Mouse (Mus musculus) kidney, embryonic 16.5 days (tissue): Measurements from ENCODE around the gene Galnt10. TPM values are rescaled to one million over a fixed set of nuclear protein-coding genes. Genes with fewer than 3 reads are reported as not detected.

ENCODE experiments used
- ATAC-seq: fragments of 200-750 bp; cut with Nextera tagmentation; 2 replicates; pipeline ENCODE4 v1.8.0; 2017; ENCODE audit warnings: moderate TSS enrichment; ENCODE audit not compliant: low FRiP score, low TSS enrichment
- H3K27ac ChIP-seq: fragments of 300-500 bp; sonication (generic); 2 replicates; pipeline ENCODE4 v1.5.1; 2014; ENCODE audit warnings: low read length
- H3K27me3 ChIP-seq: fragments of 300-500 bp; sonication (generic); 2 replicates; pipeline ENCODE4 v1.6.1; 2014; ENCODE audit warnings: low read length, control low read depth, mixed read lengths; ENCODE audit not compliant: insufficient read depth
- H3K36me3 ChIP-seq: fragments of 300-500 bp; sonication (generic); 2 replicates; pipeline ENCODE4 v1.6.1; 2014; ENCODE audit warnings: low read length, control low read depth, mixed read lengths; ENCODE audit not compliant: insufficient read depth
- H3K4me1 ChIP-seq: fragments of 300-500 bp; sonication (generic); 2 replicates; pipeline ENCODE4 v1.6.1; 2014; ENCODE audit warnings: low read length, control low read depth, mixed read lengths; ENCODE audit not compliant: insufficient read depth
- H3K4me2 ChIP-seq: fragments of 300-500 bp; sonication (generic); replicated peaks from 2 replicates; pipeline ENCODE4 v1.6.1; 2014; ENCODE audit warnings: low read depth, low read length
- H3K4me3 ChIP-seq: fragments of 300-500 bp; sonication (generic); 2 replicates; pipeline ENCODE4 v1.5.1; 2014; ENCODE audit warnings: mild to moderate bottlenecking, low read length
- H3K9ac ChIP-seq: fragments of 300-500 bp; sonication (generic); replicated peaks from 2 replicates; pipeline ENCODE4 v1.6.1; 2014; ENCODE audit warnings: low read length
- H3K9me3 ChIP-seq: fragments of 300-500 bp; sonication (generic); 2 replicates; pipeline ENCODE4 v1.6.1; 2016; ENCODE audit warnings: low read length, control low read depth
- WGBS: fragments of 180-500 bp; shearing (Covaris S2); extraction: QIAGEN DNeasy Blood & Tissue Kit; methylation state at CpG from one replicate; pipeline ENCODE4 v1.1.7; 2014; 5-methylcytosine and 5-hydroxymethylcytosine counted together
- polyA plus RNA-seq: library from polyadenylated mRNA; unstranded; fragments of >200 nt; fragmentation: Nextera tagmentation; extraction: Ambion mirVana; gene quantifications from 2 replicates; pipeline ENCODE4 v1.2.1, GENCODE M21; 2015

The Galnt10 gene
- polyA plus RNA-seq, 1 experiment from 2014 or later = 23.6 TPM

- H3K4me3 ChIP-seq = no peak overlapping the region
- H3K4me2 ChIP-seq = no peak overlapping the region
- H3K36me3 ChIP-seq = no peaks in the 10 kb centered on the region
- peaks cover 44% of the 10 kb centered on the region for H3K4me1 ChIP-seq
- WGBS = 92% methylated on average over 11 of the region's 11 CpGs
- no peaks in the 10 kb centered on the region for H3K27me3 ChIP-seq
- no peaks in the 10 kb centered on the region for H3K9me3 ChIP-seq
- H3K9ac ChIP-seq = no peak overlapping the region
- ATAC-seq = no peak
- no peak overlapping the region for H3K27ac ChIP-seq
Observed at GRCm38 (mm10) chr11:57648196-57648800, 3.1 kb downstream of the Galnt10 start.

- 53% methylated on average over 4 of the region's 4 CpGs for WGBS
- Histone ChIP-seq H3K27ac (no peak overlapping the region), H3K4me1 (peaks cover 39% of the 10 kb centered on the region), H3K4me2 (no peak overlapping the region), H3K9ac (no peak overlapping the region), H3K27me3 (no peaks in the 10 kb centered on the region), H3K9me3 (no peaks in the 10 kb centered on the region), H3K36me3 (no peaks in the 10 kb centered on the region), H3K4me3 (no peak overlapping the region)
- no peak for ATAC-seq
Observed at GRCm38 (mm10) chr11:57649269-57649668, 4.0 kb downstream of the Galnt10 start.

GRCm38 (mm10) chr11:57649671-57650070 lies 4.4 kb downstream of the Galnt10 start:
- H3K9ac ChIP-seq = no peak overlapping the region
- H3K4me1 ChIP-seq = peaks cover 43% of the 10 kb centered on the region
- no peak overlapping the region for H3K4me3 ChIP-seq
- WGBS = 77% methylated on average over 10 of the region's 10 CpGs
- H3K27me3 ChIP-seq = no peaks in the 10 kb centered on the region
- H3K9me3 ChIP-seq = no peaks in the 10 kb centered on the region
- no peaks in the 10 kb centered on the region for H3K36me3 ChIP-seq
- no peak for ATAC-seq
- no peak overlapping the region for H3K27ac ChIP-seq
- no peak overlapping the region for H3K4me2 ChIP-seq

DNA sequence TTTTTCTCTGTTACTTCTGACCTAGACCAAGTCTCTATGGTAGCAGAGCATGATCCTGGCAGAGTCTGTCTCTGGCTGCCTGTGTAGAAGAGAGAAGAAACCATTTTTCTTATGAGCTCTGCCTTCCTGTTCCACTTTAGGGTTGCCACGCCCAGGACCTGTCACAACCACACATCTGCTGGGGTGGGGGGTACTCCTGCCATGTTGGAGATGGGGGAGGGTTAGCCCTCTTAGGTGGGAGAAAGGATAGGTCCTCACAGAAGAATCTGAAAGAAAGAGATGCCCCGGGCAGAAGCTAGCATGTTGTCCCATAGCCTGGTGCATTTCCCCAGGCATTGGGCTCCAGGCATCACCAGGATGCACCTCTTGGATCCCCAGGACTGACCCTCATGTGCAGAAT lies 5.6 kb downstream of the Galnt10 start:
- H3K27ac ChIP-seq = no peak overlapping the region
- H3K4me1 ChIP-seq = peaks cover 53% of the 10 kb centered on the region
- no peak overlapping the region for H3K9ac ChIP-seq
- no peak overlapping the region for H3K4me2 ChIP-seq
- no peaks in the 10 kb centered on the region for H3K36me3 ChIP-seq
- no peak overlapping the region for H3K4me3 ChIP-seq
- no peak for ATAC-seq
- WGBS = 86% methylated on average over 2 of the region's 2 CpGs
- no peaks in the 10 kb centered on the region for H3K9me3 ChIP-seq
- H3K27me3 ChIP-seq = no peaks in the 10 kb centered on the region

GRCm38 (mm10) chr11:57651281-57651810 lies 6.1 kb downstream of the Galnt10 start:
- H3K4me3 ChIP-seq = no peak overlapping the region
- no peaks in the 10 kb centered on the region for H3K9me3 ChIP-seq
- H3K4me2 ChIP-seq = no peak overlapping the region
- H3K9ac ChIP-seq = no peak overlapping the region
- ATAC-seq = no peak
- no peak overlapping the region for H3K27ac ChIP-seq
- no peaks in the 10 kb centered on the region for H3K27me3 ChIP-seq
- 39% methylated on average over 15 of the region's 15 CpGs for WGBS
- no peaks in the 10 kb centered on the region for H3K36me3 ChIP-seq
- H3K4me1 ChIP-seq = peaks cover 54% of the 10 kb centered on the region

- H3K27ac ChIP-seq = no peak overlapping the region
- H3K27me3 ChIP-seq = no peaks in the 10 kb centered on the region
- no peaks in the 10 kb centered on the region for H3K9me3 ChIP-seq
- H3K36me3 ChIP-seq = no peaks in the 10 kb centered on the region
- ATAC-seq = no peak
- H3K4me2 ChIP-seq = no peak overlapping the region
- 66% methylated on average over 23 of the region's 23 CpGs for WGBS
- peaks cover 49% of the 10 kb centered on the region for H3K4me1 ChIP-seq
- no peak overlapping the region for H3K9ac ChIP-seq
- H3K4me3 ChIP-seq = no peak overlapping the region
Observed at GRCm38 (mm10) chr11:57652206-57652922, 7.1 kb downstream of the Galnt10 start.

DNA sequence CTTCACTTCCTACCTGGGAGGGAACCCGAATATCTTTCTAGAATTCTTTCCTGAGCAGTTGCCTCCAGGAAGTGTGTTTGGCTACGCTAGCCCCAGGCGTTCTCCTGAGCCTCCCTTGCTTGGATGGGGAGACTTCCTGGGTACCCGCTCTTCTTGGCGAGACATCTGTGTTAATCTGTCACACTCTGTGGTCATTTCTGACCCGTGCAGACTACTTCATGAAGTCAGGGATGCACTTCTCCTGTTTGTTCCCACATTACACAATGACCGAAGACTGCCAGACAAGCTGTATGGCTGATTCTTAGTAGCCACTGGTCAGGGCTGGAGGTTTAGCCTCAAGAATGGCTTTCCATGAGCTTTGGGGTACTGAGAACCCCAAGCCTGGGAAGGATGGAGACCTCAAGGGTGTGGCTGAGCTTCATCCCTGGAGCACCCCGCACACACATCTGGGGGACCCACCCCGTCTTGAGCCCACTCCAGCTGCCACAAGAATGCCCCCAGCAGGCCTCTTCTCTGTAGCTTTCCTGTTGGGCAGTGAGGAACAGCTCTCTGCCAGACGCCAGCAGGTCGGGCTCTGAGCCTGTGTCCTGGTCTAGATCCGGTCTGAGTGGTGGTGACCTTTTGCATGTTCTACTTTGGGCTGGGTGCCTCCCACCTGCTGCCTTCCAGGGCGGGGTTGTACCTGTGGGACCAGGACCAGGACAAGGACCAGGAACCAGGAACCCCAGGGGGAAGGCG lies 7.8 kb downstream of the Galnt10 start:
- H3K9me3 ChIP-seq = no peaks in the 10 kb centered on the region
- no peak for ATAC-seq

GRCm38 (mm10) chr11:57653796-57654195 lies 8.6 kb downstream of the Galnt10 start:
- H3K4me1 ChIP-seq = peaks cover 44% of the 10 kb centered on the region

More for the DNA sequence above, 7.8 kb downstream of the Galnt10 start:
- H3K4me1 ChIP-seq = peaks cover 47% of the 10 kb centered on the region
- no peaks in the 10 kb centered on the region for H3K27me3 ChIP-seq
- no peak overlapping the region for H3K27ac ChIP-seq
- H3K36me3 ChIP-seq = no peaks in the 10 kb centered on the region
- 84% methylated on average over 14 of the region's 14 CpGs for WGBS
- H3K4me2 ChIP-seq = no peak overlapping the region
- no peak overlapping the region for H3K9ac ChIP-seq
- H3K4me3 ChIP-seq = no peak overlapping the region

GRCm38 (mm10) chr11:57654386-57654785 lies 9.1 kb downstream of the Galnt10 start:
- Histone ChIP-seq H3K4me3 (no peak overlapping the region), H3K27me3 (no peaks in the 10 kb centered on the region), H3K4me1 (peaks cover 42% of the 10 kb centered on the region), H3K36me3 (no peaks in the 10 kb centered on the region), H3K4me2 (no peak overlapping the region), H3K27ac (no peak overlapping the region), H3K9me3 (no peaks in the 10 kb centered on the region), H3K9ac (no peak overlapping the region)
- ATAC-seq = no peak
- WGBS = 49% methylated on average over 4 of the region's 4 CpGs

More at GRCm38 (mm10) chr11:57653796-57654195, 8.6 kb downstream of the Galnt10 start:
- H3K4me2 ChIP-seq = no peak overlapping the region
- H3K36me3 ChIP-seq = no peaks in the 10 kb centered on the region
- H3K27ac ChIP-seq = no peak overlapping the region
- no peaks in the 10 kb centered on the region for H3K9me3 ChIP-seq
- ATAC-seq = no peak
- no peak overlapping the region for H3K9ac ChIP-seq
- 91% methylated on average over 5 of the region's 5 CpGs for WGBS
- no peaks in the 10 kb centered on the region for H3K27me3 ChIP-seq
- no peak overlapping the region for H3K4me3 ChIP-seq
